Mouse (Mus musculus) gastrocnemius, postnatal 14 days (tissue): ENCODE measurements at regions not wholly inside any gene's neighbourhood (a gene's known extent, or its start where the extent isn't known, plus 50 kb on each side); places are given as distances from the start of the nearest gene placed in this dataset.

Source experiments
- DNase-seq: peaks from one replicate; pipeline ENCODE4 v3.0.0; 2021; ENCODE audit warnings: mixed read lengths
- intact Hi-C: fragments of 180-260 bp; cut with DNase I; formaldehyde crosslinking; loops from one replicate; pipeline ENCODE4 v1.15.1; 2025; ENCODE audit warnings: low total_unique reads

DNA sequence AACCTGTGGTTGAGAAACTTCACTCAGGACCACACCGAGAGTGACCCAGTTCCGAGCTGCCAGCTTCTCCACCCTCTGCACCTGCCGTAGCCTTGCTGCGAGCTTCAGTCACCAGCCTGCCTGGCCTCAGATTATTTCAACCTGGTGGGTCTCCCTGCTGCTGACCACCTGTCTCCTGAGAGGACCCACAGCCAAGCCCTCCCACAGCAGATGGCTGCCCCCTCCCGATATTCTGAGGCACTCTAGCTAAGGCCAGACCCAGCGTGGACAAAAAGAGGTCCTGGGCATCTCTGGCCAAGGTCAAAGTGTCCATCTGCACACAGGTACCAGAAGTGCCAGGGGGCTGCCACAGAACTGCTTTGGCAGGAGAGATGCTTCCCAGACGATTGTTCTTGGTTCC, 162.7 kb upstream of the Ctbp2 start:
- intact Hi-C loops, result no loop called here
- no peak for DNase-seq

DNA sequence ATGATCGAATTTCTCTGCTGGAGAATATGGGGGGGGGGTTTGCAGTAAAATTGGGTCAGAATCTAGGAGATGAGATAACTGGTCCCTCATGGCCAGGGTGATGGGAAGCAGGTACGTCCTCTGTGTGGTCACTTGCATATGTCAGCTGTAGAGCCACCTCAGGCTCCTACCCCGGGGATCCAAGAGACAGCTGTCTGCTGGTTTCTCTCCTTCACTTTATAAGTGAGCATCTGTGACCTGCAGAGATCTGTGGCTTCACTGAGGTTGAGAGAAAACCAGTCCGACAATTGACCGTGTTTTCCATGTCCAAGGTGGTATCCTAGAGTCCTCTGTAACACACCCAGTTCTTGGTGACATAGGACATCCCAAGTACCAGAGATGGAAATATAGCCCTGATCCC, 162.1 kb upstream of the Ctbp2 start:
- DNase-seq, result no peak
- intact Hi-C loops, result no loop called here

DNA sequence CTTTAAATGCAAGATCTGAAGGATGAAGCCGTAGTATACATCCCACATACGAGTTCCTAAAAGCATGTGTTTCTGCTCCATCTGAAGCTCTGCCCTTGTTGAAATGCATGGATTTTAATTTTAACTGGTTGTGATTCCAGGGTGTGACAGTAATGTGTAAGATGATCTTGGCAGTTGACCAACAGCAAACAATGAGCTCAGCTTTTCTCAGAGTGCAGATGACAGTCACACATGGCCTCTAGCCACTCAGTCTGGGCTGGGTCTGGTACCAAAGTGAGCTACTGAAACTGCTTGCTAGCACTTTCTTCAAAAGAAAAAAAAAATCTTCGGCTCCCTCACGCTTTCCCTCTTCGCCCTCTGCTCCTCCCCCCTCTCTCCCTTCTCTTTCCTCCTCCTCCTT, 138.0 kb upstream of the Ctbp2 start:
- DNase-seq, result no peak
- intact Hi-C loops, result no loop called here

DNA sequence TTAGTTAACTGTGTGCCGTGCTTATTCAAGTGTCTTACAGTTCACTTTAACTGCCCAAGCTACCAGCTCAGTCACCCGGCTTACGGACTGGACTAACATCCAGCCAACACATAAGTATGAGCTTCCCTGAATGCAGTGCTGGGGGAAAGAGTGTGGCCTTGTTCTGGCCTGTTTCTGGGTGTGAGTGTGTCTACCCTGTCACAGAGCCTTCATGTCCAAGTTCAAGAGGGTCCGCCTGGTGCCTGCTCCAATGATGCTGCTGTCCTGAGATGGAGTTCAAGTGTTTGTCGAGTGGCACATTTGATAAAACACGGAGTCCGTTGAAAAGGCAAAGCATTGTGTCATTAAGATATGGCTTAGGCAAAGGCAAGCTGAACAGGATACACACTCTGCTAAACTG, 135.0 kb upstream of the Ctbp2 start:
- intact Hi-C loops, result no loop called here
- DNase-seq, result no peak

DNA sequence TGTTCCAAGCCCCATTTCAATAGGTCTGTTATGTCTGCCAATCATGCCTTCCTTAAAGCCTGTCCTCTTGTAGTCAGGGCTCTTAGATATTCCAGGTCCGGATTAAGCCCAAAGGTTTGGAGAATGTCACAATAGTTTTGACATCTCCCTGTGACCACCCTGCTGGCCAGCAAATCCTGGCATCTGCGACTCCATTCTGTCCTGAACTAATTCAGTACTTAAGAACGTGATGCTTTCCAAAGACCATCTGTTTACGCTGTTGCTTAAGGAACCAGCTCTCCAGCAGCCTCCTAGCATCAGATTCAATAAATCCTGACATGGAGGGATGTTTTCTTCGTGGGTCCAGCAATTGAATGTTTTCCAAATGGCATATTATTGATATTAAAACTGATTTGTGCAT, 132.7 kb upstream of the Ctbp2 start:
- DNase-seq, result no peak
- intact Hi-C loops, result no loop called here

DNA sequence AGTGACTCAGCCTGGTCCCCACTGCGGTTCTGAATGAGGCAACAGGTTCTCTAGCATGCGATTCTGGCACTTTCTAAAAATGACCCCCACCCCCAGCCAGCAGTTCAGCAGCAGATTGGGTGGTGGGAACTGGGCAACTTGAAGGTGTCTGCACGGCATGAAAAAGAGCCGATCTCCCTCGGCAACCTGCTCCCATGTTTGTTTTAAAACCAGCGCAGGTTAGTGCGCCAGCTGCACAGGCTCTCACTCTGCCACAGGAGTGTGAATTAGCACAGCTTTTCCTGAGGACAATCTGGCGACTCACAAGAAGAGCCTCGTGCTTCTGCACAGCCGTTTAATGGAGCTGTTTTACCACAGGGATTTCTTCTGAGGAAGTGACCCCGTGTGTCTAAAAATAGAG, 120.4 kb upstream of the Ctbp2 start:
- intact Hi-C loops, result no loop called here
- DNase-seq, result no peak

DNA sequence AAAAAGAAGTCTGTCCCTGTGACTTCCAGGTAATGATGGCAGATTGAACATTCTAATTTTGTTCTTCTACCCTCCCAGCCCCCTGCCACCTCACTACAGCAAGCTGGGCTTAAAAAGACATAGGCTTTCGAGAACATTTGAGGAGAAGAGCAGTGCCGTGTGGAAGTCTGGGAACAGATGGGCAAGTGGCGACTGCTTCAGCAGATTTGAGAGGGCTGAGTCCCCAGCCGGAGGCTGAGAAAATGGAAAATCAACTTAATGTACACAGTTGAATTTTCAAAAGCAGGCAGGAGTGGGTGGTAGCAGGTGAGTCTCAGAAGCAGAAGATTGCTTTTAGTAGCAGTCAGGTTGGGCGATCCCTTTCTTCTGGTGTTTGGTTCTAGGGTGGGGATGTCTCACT, 110.2 kb upstream of the Ctbp2 start:
- no peak for DNase-seq
- intact Hi-C loops, result no loop called here

DNA sequence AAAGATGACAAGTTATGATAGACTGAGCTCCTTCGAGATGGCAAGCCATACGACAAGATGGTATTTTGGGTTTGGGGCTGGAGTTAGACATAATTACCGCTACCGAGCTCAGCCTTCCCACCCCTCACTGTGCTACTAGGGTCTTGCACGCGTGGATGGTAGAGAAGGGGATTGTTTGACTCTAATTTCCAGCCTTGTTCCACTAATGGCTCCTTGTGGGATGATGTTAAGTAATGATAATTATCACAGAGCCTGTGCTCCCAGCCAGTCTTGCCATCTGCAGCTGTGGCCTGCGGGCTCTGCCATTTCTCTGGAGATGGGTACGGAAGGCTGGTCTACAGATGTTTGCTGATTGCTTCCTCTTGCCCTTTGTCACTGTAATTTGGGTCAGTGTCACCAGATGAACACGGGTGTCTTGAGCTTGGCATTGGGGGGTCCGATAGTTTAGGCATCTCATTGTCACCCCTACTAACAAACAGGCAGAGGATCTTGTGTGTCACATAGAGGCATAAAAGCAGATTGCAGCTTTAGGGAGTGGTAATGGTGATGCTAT, 108.8 kb upstream of the Ctbp2 start:
- intact Hi-C loops, result no loop called here
- DNase-seq, result no peak

DNA sequence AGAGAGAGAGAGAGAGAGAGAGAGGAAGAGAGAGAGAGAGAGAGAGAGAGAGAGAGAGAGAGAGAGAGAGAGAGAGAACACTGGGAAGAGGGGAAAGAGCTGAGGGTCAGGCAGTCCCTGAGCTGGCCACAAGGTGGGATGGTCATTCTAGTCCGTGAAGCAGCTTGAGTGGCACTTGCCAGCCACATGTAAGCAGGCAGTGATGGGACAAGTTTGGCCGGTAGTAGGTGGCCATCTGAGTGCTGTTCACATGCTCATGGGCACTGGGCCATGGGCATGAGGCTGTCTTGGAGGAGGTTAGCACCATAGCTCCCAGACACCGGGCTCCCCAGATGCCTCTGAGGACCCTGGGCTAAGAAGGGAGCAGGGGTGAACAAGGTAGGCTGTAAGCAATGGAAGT, 106.7 kb upstream of the Ctbp2 start:
- no peak for DNase-seq
- intact Hi-C loops, result no loop called here

DNA sequence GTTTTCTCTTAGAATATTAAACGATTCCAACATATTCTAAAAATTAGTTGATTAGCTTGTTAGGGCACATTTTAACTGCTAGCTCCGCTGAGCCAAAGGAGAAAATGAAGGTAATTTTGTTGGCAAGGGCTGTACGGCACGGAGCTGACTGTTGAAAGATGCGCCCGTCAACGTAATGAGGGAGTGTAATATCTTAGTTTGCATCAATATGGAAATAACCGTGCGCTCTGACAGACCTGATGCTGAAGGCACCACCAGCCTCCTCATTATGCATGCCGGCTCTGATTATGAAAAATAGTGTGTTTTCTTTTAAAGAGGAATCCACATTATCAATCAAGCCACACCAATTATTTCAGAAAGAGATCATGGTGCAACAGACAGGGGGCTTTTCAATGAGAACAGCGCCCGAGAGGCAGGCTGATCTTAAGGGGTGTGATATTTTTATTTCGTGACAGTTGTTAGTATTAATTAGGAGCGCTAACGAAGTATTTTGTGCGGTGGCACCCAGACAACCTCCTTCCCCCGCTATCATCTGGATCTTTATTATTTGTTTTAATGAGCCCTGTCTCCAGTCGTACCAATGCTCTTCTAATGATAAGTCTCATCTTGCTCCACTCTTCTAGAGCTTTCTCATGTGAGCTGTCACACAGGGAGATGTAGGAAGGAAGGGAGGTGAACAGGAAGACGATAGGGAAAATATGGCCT, 99.9 kb upstream of the Ctbp2 start:
- intact Hi-C loops, result no loop called here
- no peak for DNase-seq

DNA sequence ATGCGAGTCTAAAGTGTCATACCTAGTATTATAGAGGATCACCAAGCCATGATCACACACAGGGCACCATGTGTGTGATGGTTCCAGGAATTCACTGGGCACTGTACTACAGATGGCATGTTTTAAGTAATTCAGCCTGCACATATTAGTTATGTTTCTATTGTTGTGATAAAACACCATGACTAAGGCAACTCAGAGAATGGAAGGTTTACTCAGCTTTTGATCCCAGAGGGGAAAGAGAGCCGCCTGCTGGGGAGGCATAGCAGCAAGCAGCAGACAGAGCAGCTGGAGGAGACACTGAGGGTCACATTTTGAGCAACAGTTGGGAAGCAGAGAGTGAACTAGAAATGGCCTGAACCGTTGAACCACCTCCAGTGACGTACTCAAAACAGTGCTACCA, 88.2 kb upstream of the Ctbp2 start:
- intact Hi-C loops, result no loop called here
- DNase-seq, result no peak

DNA sequence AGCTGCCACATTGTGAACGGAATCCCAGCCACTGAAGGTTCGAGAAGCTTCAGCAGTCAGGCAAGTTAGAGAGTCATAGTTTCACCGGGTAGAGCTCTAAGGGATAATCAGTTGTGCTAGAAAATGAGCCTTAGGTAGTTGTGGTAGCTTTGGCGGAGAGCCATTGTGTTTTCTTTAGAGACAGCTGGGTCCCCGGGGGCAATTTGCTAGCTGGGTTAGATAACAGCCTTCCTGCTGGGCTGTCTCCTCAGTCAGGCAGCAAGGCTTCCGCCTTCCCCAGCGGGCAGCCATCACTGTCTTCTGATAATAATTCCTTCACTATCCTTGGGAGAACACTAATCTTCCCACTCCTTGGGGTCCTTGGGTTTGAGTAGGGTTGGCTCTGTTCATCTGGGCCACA, 81.5 kb upstream of the Ctbp2 start:
- DNase-seq, result no peak
- intact Hi-C loops, result no loop called here

DNA sequence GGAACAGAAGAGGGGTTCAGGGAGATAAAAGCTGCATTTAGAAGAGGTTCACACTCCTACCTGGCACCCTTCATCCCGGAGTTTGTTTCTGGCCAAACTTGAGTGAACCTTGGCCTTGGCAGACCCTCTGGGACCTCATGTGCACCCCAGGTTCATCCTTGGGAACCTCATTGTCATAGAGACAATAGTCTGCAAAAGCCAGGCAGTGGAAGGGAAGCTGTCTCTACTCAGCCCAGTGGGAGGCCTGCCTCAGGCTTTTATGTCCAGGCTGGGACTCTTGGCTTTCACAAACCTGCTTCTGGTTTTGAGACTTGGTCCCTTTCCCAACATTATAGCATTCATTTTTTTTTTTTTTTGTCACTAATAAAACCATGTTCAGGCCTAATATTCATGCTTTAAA, 80.3 kb upstream of the Ctbp2 start:
- no peak for DNase-seq
- intact Hi-C loops, result no loop called here

DNA sequence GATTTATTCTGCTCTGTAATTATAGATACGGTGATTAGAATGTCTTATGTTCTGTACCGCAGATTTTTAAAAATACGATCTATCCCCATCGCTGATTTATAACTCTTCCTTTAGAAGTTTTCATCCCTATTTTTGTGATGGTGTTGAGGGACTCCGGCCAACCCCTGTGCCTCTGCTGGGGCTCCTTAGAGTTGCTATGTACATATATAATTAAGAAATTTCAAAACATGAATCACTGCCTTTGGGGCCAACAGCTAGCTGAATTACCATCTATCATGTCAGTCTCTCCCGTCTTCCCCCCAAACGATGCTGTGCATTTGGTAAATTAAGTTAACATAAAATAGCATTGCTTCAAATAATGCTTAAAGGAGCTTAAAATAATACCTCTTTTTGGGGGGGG, 79.8 kb upstream of the Ctbp2 start:
- intact Hi-C loops, result no loop called here
- DNase-seq, result no peak

DNA sequence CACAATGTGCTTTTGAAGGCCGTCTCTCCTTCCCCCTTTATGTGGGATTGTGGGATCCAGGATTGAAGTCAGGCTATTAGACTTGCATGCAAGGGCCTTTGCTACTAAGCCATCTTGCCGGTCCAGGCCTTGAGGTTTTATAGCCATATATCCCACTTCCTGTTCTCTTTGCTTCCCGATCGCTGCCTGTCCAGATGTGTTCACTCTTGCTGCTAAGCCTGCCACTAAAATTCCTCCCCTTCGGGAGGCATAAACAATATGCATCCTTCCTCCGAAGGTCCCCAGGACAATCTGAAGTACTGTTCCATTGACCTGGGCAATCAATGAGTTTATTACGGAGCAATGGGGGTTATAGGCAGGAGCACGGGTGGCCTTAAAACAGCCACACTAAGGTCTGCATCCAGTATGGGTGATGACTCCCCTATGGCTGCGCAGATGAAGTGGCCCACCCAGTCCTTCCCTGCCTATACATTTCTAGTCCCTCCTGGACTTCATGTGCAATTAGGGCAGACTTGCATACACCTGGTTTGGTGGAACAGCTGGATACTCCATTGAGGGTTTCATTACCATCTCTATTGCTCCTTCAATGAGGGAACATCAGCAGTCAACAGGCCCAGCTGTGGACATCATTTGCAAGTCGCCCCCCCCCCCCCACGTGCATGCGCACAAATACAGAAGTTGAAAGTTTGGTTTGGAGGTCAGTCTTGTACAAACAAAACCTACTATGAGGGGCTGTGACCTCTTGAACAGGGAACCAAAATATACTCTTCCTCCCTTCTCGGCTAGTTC, 78.1 kb upstream of the Ctbp2 start:
- intact Hi-C loops, result no loop called here
- DNase-seq, result no peak

DNA sequence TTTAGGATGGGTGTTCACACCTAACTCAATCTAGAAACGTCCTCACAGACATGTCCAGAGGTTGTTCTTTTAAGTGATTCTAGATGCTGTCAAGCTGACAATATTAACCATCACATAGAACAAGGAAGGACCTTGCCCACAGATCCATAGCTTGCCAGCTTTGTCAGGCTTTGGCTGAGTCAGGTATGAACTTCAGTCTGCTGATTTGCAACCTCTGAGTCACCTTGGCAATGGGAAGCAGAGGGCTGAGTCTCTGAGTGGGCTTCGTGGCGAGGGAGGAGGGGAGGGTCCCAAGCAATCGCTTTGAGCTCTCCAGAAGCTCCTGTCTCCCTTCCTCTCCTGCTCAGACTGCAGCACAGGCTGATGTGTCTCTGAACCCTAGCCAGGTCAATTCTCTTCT, 74.9 kb upstream of the Ctbp2 start:
- intact Hi-C loops, result no loop called here
- DNase-seq, result no peak

DNA sequence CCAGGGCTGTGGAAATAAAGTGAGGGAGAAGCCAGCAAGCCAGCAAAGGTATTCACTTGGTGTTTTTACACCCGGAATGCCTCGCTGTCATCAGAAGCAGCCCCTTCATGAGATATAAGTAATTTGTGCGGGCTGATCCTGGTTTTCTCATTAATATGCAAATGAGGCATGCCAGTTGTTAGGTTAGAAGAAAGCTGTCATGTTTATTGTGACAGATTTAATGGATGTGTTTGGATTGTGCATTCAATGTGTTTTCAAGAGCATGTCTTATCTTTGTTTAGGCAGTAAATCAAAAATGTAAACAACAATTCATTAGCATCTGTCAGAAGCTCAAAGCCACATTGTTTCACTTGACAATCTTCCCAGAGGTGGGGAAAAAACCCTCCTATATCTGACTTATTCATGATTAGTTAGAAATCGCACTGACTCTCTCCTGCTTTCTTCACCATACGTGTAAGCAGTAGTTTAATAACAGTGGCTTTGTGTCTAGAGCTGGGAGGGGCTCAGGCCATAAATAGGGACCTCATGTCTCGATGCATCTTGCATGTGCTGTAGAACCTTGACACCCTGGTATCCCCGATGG, 65.8 kb upstream of the Ctbp2 start:
- no peak for DNase-seq
- intact Hi-C loops, result no loop called here

DNA sequence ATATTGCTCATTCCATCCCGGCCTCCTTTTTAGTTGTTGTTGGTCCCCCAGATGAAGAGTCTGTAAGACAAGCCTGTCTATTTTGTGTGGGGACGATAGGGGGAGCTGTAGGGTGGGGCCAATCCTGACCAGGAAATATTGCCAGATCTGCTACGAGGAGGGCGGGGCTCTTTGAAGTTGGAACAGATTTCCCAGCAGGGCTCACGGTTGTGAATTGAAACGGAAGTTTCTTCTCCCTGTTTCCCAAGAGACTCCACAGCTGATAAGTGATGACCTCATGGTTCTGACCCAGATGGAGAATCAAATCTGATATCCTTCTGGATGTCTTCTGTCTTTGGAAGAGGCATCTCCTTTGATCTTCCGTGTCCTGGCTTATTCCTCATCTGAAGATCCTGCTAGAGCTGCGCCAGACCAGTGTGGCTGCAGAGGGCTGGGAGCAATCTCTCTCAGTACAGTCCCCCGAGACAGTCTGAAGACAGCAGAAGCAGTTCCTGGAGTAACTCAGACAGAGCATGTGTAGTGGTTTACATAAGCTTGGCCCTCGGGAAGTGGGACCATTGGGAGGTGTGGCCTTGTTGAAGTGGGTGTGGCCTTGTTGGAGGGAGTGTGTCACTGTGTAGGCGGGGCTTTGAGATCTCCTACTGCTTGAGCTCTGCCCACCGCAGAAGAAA, 61.9 kb upstream of the Ctbp2 start:
- intact Hi-C loops, result no loop called here
- DNase-seq, result peak; percentile 63

DNA sequence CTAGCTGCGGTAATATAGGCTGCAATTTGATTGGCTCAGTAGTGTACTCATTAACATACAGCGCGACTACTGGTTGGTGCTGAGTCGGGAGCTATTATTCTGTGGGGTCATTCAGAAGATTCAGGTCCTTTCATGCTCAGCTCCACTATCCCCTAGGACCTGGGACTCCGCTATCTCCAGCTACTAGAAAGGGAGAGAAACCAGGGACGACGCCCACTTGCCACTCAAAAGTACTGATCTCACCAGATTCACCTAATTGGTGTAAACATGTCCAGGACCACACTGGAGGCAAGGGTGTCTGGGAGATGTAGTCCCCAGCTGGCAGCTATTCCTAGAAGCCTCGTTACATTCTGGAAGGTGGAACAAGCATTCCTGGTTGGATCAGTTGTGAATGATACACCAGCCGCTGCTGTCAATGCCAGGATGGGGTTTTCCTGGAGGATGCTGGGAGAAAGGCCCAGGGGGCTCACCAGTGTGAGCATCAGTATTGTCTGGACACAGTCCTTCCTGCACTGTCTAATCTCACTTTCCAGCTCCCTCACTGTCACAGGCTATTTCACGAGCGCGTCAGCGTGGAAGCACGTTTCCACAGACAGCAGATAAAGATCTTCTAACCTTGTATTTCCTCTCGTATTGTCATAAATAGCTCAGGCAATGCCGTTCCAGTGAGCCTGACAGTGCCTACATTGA, 60.9 kb upstream of the Ctbp2 start:
- no peak for DNase-seq
- intact Hi-C loops, result no loop called here

DNA sequence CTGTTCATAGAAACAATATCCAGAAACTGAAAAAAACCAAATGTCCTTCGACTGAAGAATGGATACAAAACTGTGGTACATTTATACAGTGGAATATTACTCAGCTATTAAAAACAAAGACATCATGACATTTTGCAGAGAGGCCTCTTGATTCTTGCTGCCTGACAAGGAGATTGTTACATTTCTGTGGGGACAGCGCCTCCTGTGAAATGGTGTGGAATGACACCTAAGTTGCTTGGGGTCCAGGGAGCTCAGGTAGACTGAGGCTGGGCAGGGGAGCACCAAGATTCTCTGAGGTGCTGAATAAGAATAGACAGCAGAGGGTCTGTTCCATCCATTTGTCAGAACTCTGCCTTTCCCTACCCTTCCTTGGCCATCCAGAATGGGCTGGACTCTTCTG, 57.2 kb upstream of the Ctbp2 start:
- no peak for DNase-seq
- intact Hi-C loops, result no loop called here
